In genomic region chr6:138054166-138054565, GRCm38 (mm10) we compare ENCODE assay signal across 9 mouse cellular contexts. TPM values are rescaled to one million over a fixed set of nuclear protein-coding genes. Genes with fewer than 3 reads are reported as not detected.
DNase-seq lines count a peak whose midpoint lies in the region; ATAC-seq lines count a peak whose summit lies in the region.
"Had no signal": no experiment of that assay in that cellular context is flagged by ENCODE, and none has a peak within 500 bp of the region (broad histone marks: within the 10 kb centered on the region; RNA-seq: fewer than 3 reads in every experiment).

No protein-coding gene starts in this region.

- no peaks in the 10 kb centered on the region for H3K4me1 ChIP-seq in midbrain, embryonic 11.5 days (ENCODE audit: control insufficient read depth, insufficient read depth, low read length)
- H3K4me1 ChIP-seq in midbrain, embryonic 10.5 days: peaks cover 5% of the 10 kb centered on the region
- no peaks in the 10 kb centered on the region for H3K4me1 ChIP-seq in embryonic facial prominence, embryonic 11.5 days (ENCODE audit: control insufficient read depth, insufficient read depth, low read length)
- H3K4me1 ChIP-seq: lung, embryonic 15.5 days had no signal

- no peak for ATAC-seq in midbrain, embryonic 11.5 days (ENCODE audit: low FRiP score)
- no peak for ATAC-seq in embryonic facial prominence, embryonic 11.5 days (replicated peaks; ENCODE audit: insufficient number of reproducible peaks, low FRiP score, low TSS enrichment, low read depth)
- ATAC-seq in megakaryocyte-erythroid progenitor cell, adult 5-6 weeks (replicated peaks; ENCODE audit: low FRiP score, low TSS enrichment, poor library complexity, severe bottlenecking): 0 out of 2 replicates have a peak, but pooled peaks have one; percentile 65

- no peaks in the 10 kb centered on the region for H3K36me3 ChIP-seq in midbrain, embryonic 11.5 days (ENCODE audit: control insufficient read depth, insufficient read depth, low read length)
- no peaks in the 10 kb centered on the region for H3K36me3 ChIP-seq in midbrain, embryonic 10.5 days
- H3K36me3 ChIP-seq in embryonic facial prominence, embryonic 11.5 days (replicated peaks; ENCODE audit: control insufficient read depth, insufficient read depth, low read depth, low read length): no peaks in the 10 kb centered on the region
- H3K36me3 ChIP-seq: lung, embryonic 15.5 days had no signal

- H3K9me3 ChIP-seq in midbrain, embryonic 11.5 days (ENCODE audit: control insufficient read depth, low read length): no peaks in the 10 kb centered on the region
- H3K9me3 ChIP-seq in midbrain, embryonic 10.5 days (replicated peaks): no peaks in the 10 kb centered on the region
- no peaks in the 10 kb centered on the region for H3K9me3 ChIP-seq in embryonic facial prominence, embryonic 11.5 days (replicated peaks; ENCODE audit: control insufficient read depth, low read length)
- H3K9me3 ChIP-seq: lung, embryonic 15.5 days had no signal

- H3K27me3 ChIP-seq in midbrain, embryonic 11.5 days (ENCODE audit: control insufficient read depth, insufficient read depth, low read length): no peaks in the 10 kb centered on the region
- no peaks in the 10 kb centered on the region for H3K27me3 ChIP-seq in midbrain, embryonic 10.5 days (ENCODE audit: low read depth, poor library complexity, severe bottlenecking)
- H3K27me3 ChIP-seq in embryonic facial prominence, embryonic 11.5 days (ENCODE audit: control insufficient read depth, insufficient read depth, low read length): no peaks in the 10 kb centered on the region
- H3K27me3 ChIP-seq: lung, embryonic 15.5 days had no signal

- DNase-seq in adrenal gland, adult 2 months: peak; percentile 13
- no peak for DNase-seq in adrenal gland, postnatal 4 days (ENCODE audit: low spot score in 2 of 2)
- peak; percentile 26 for DNase-seq in midbrain, embryonic 11.5 days (ENCODE audit: low spot score, missing footprints)
- DNase-seq in midbrain, embryonic 10.5 days (ENCODE audit: low spot score): no peak
- DNase-seq in embryonic facial prominence, embryonic 11.5 days (ENCODE audit: low spot score): peak; percentile 29
- DNase-seq in right cerebral cortex, postnatal 10 days (ENCODE audit: low spot score in 2 of 2): no peak
- no peak for DNase-seq in yolk sac, embryonic 10.5 days (ENCODE audit: low spot score)

- H3K9ac ChIP-seq in midbrain, embryonic 11.5 days (ENCODE audit: low read length): no peak overlapping the region
- no peak overlapping the region for H3K9ac ChIP-seq in embryonic facial prominence, embryonic 11.5 days (replicated peaks; ENCODE audit: low read length)
- H3K9ac ChIP-seq: lung, embryonic 15.5 days had no signal

- no peak overlapping the region for H3K4me3 ChIP-seq in midbrain, embryonic 11.5 days (ENCODE audit: low read depth, low read length)
- no peak overlapping the region for H3K4me3 ChIP-seq in midbrain, embryonic 10.5 days
- H3K4me3 ChIP-seq in embryonic facial prominence, embryonic 11.5 days (ENCODE audit: low read depth, low read length): no peak overlapping the region
- H3K4me3 ChIP-seq: lung, embryonic 15.5 days had no signal

- no peak overlapping the region for H3K27ac ChIP-seq in midbrain, embryonic 11.5 days (ENCODE audit: low read depth, low read length)
- H3K27ac ChIP-seq in midbrain, embryonic 10.5 days (replicated peaks): no peak overlapping the region
- no peak overlapping the region for H3K27ac ChIP-seq in embryonic facial prominence, embryonic 11.5 days (replicated peaks; ENCODE audit: low read depth, low read length)
- H3K27ac ChIP-seq: lung, embryonic 15.5 days had no signal

- H3K4me2 ChIP-seq in midbrain, embryonic 11.5 days: no peak overlapping the region
- H3K4me2 ChIP-seq in embryonic facial prominence, embryonic 11.5 days (ENCODE audit: low read depth, low read length): no peak overlapping the region
- H3K4me2 ChIP-seq: lung, embryonic 15.5 days had no signal

- 71% methylated on average over 1 of the region's 1 CpGs for WGBS in midbrain, embryonic 11.5 days
- WGBS in midbrain, embryonic 10.5 days: 41% methylated on average over 1 of the region's 1 CpGs
- 58% methylated on average over 1 of the region's 1 CpGs for WGBS in embryonic facial prominence, embryonic 11.5 days

RNA-seq across cellular contexts. Expression of gene Slc15a5, which starts 25.6 kb away (rescaled TPM):
- 1 to 10 TPM in 1 of 2 experiments, under 1 TPM in 1; 0.62 to 4.6 TPM for total RNA-seq in adrenal gland, adult 2 months (2021)
- polyA plus RNA-seq in adrenal gland, adult 2 months (2012; rRNA removed): 0.39 and 0.94 TPM in 2 replicates
- total RNA-seq in adrenal gland, postnatal 4 days (2021): under 1 TPM in 1 of 2 experiments, not detected in 1; 0.54 TPM
- not detected in 2 replicates for polyA plus RNA-seq in midbrain, embryonic 11.5 days (2014; fragmentation: Nextera tagmentation; extraction: Ambion mirVana)
- not detected in 2 replicates for polyA plus RNA-seq in midbrain, embryonic 10.5 days (2016; fragmentation: Nextera tagmentation; extraction: Ambion mirVana)
- polyA plus RNA-seq in embryonic facial prominence, embryonic 11.5 days (2014; fragmentation: Nextera tagmentation; extraction: Ambion mirVana): 0.31 TPM in 1 of 2 replicates, not detected in the other
- not detected in 2 replicates for total RNA-seq in megakaryocyte-erythroid progenitor cell, adult 5-6 weeks (2014; fragmentation: Nextera tagmentation)
- total RNA-seq in megakaryocyte-erythroid progenitor cell, adult 5-6 weeks (2017): not detected in 2 replicates
- polyA plus RNA-seq: lung, embryonic 15.5 days had no signal

Comparison
In these comparisons a context has a peak if more than half of its experiments do, and no peak if none do; other contexts are left out.
1. DNase-seq: peak in adrenal gland, adult 2 months (single experiment), midbrain, embryonic 11.5 days (single experiment) and embryonic facial prominence, embryonic 11.5 days (single experiment); none in adrenal gland, postnatal 4 days (0 of 2), midbrain, embryonic 10.5 days (single experiment), right cerebral cortex, postnatal 10 days (0 of 2) and yolk sac, embryonic 10.5 days (single experiment).